Mouse (Mus musculus) neural tube, embryonic 12.5 days (tissue): ENCODE data around the gene Srsf6. TPM values are rescaled to one million over a fixed set of nuclear protein-coding genes. Genes with fewer than 3 reads are reported as not detected.

Experiments used
- ATAC-seq: fragments of 200-750 bp; cut with Nextera tagmentation; 2 replicates; pipeline ENCODE4 v1.8.0; 2017; ENCODE audit warnings: low read depth, mild to moderate bottlenecking, moderate TSS enrichment, moderate library complexity; ENCODE audit not compliant: low FRiP score
- H3K27ac ChIP-seq: fragments of 300-500 bp; sonication (generic); 2 replicates; pipeline ENCODE4 v1.5.1; 2016
- H3K27me3 ChIP-seq: fragments of 300-500 bp; sonication (generic); replicated peaks from 2 replicates; pipeline ENCODE4 v1.6.1; 2016; ENCODE audit warnings: mild to moderate bottlenecking
- H3K36me3 ChIP-seq: fragments of 300-500 bp; sonication (generic); 2 replicates; pipeline ENCODE4 v1.6.1; 2016; ENCODE audit warnings: mild to moderate bottlenecking
- H3K4me1 ChIP-seq: fragments of 300-500 bp; sonication (generic); 2 replicates; pipeline ENCODE4 v1.6.1; 2016
- H3K4me2 ChIP-seq: fragments of 300-500 bp; sonication (generic); replicated peaks from 2 replicates; pipeline ENCODE4 v1.6.1; 2016; ENCODE audit warnings: mild to moderate bottlenecking
- H3K4me3 ChIP-seq: fragments of 300-500 bp; sonication (generic); 2 replicates; pipeline ENCODE4 v1.5.1; 2016
- H3K9ac ChIP-seq: fragments of 300-500 bp; sonication (generic); 2 replicates; pipeline ENCODE4 v1.6.1; 2016; ENCODE audit warnings: mild to moderate bottlenecking
- H3K9me3 ChIP-seq: fragments of 300-500 bp; sonication (generic); 2 replicates; pipeline ENCODE4 v1.6.1; 2016; ENCODE audit warnings: mild to moderate bottlenecking
- whole genome bisulfite sequencing: fragments of 180-500 bp; shearing (Covaris S2); methylation state at CpG from one replicate; pipeline ENCODE4 v1.1.7; 2016; 5-methylcytosine and 5-hydroxymethylcytosine counted together
- polyA plus RNA-seq: library from polyadenylated mRNA; unstranded; fragments of >200 nt; fragmentation: Nextera tagmentation; extraction: Ambion mirVana; gene quantifications from 2 replicates; pipeline ENCODE4 v1.2.1, GENCODE M21; 2016

The Srsf6 gene
- polyA plus RNA-seq, 1 experiment from 2014 or later: 241 TPM

DNA sequence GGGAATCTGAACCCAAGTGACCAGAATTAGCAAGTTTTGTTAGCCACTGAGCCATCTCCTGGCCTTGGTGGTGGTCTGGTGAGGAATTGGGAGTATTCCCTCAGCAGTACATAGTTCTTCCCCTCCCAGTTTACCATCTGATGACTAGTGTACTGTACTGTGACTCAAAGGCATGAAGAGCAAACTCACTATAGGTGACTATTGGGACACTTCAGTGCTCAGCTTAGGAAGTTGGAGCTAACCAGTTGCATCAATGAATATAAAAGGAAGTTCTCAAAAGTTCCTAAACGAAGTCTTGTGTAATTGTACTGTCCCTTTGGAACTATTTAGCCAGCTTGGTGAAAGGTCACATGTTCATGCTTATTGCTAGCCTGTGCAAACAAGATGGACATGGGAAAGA, 8.2 kb downstream of the Srsf6 start:
- Histone ChIP-seq H3K36me3 (peaks cover 57% of the 10 kb centered on the region), H3K27ac (no peak overlapping the region), H3K9ac (no peak overlapping the region), H3K4me1 (peaks cover 16% of the 10 kb centered on the region), H3K4me2 (no peak overlapping the region), H3K27me3 (peaks cover 17% of the 10 kb centered on the region), H3K4me3 (no peak overlapping the region), H3K9me3 (no peaks in the 10 kb centered on the region)
- ATAC-seq: no peak
- WGBS: 80% methylated on average over 1 of the region's 1 CpGs

DNA sequence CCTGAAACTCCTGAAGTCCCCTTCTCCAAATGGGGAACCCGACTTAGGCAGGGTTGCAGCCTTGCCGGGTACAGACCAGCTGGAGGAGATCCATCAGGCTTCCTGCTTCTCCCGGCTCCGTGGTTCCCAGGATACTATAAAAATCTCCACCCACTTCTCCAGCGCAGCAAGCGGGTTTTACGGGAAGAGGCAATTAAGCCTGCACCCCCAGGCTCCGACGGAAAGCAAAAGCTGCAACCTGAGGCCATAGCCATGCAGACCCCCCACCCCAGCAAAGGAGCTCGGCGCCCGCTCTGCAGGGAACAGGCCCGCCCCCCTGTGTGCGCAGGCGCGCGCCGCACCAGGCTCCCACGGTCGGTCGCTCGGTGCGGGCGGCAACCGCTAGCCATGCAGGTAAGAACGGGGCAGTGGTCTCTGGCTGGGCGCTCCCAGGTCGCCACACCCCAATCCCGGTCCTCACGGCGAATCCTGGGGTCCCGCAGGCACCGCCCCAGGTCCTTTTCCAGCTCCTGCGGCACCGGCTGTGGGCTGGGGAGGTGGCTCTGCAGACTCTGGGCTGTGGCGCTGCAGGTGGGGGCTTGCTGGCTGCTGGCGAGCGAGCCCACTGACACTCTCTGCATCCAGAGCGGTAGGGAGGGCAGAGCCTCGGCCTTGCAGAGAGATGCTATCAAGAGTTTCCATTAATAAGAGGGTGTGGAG, 12.0 kb downstream of the Srsf6 start, which contains the start of gene L3mbtl1:
Gene L3mbtl1, plus strand, starts transcription at position 325 of the 699 bp plus-strand sequence.
- peaks cover 24% of the 10 kb centered on the region for H3K36me3 ChIP-seq
- peaks cover 17% of the 10 kb centered on the region for H3K27me3 ChIP-seq
- ATAC-seq: peak; percentile 44
- WGBS: under 1% methylated on average over 40 of the region's 40 CpGs
- peak within 1 kb of the TSS; percentile 99 for H3K4me2 ChIP-seq
- peak within 1 kb of the TSS; percentile 48 for H3K4me3 ChIP-seq
- peak within 1 kb of the TSS; percentile 61 for H3K9ac ChIP-seq
- H3K4me1 ChIP-seq: peaks cover 16% of the 10 kb centered on the region
- no peaks in the 10 kb centered on the region for H3K9me3 ChIP-seq
- no peak within 1 kb of the TSS for H3K27ac ChIP-seq

DNA sequence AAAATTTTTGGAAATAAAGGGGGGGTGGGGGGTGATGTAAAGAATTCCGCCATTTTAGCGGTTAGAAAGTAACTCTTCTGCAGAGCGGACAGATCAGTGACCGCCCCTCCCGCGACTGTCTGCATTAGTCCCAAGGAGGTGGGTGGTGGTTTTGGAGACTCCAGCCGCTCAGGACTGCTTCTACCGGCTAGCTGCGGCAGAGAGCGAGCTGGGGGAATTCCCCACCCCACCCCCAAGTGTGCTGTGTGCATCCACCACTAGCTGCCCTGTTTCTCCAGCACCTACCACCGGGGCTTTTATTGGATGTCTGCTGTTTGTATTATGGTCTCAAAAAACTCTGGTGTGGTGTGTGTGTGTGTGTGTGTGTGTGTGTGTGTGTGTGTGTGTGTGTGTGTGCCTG, 12.6 kb downstream of the Srsf6 start:
- peaks cover 16% of the 10 kb centered on the region for H3K4me1 ChIP-seq
- no peaks in the 10 kb centered on the region for H3K9me3 ChIP-seq
- ATAC-seq: no peak
- H3K4me3 ChIP-seq: no peak overlapping the region; the same call in 1 of the 2 replicates
- WGBS: 8% methylated on average over 11 of the region's 11 CpGs
- no peak overlapping the region for H3K9ac ChIP-seq
- peaks cover 18% of the 10 kb centered on the region for H3K36me3 ChIP-seq
- no peak overlapping the region for H3K27ac ChIP-seq
- H3K27me3 ChIP-seq: peaks cover 17% of the 10 kb centered on the region
- H3K4me2 ChIP-seq: peak overlapping the region; percentile 99

DNA sequence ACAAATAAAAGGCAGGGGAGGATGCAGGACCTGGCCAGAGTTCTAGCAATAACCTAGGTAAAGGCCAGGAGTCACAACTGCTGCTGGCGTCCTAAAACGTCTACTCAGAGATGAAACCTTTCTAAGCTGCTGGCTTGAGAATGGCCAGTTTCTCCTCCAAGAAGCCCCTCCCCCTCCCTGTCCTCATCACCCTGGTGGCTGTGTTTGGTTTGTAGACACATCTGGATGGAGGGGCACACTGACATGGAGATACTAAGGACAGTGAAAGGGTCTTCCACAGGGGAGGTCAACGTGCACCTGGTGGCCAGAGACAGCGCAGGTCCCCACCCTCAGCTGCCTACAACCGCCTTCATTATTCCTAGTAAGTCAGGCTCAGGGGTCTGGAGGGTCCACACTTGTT, 15.6 kb downstream of the Srsf6 start:
- 86% methylated on average over 5 of the region's 5 CpGs for WGBS

DNA sequence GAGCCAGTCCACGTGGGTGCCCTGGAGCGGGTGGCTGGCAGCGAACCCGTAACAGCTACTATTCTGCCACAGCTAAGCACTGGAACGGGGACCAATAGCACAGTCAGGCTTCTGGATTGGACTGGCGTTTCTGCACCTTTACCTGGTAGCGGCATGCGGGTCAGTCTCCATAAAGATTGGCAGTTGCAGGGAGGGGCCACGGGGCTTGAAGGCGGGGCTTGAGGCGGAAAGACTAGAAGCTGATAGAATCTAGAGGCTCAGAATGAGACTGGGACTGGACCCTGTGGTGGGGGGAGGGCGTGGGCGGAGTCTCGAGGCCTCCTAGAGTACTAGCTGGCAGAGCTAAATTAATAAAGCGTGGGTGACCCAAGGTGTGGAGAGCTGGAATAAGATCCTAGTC, 16.4 kb downstream of the Srsf6 start:
- Histone ChIP-seq H3K27me3 (peaks cover 14% of the 10 kb centered on the region), H3K27ac (no peak overlapping the region), H3K9ac (no peak overlapping the region), H3K4me2 (peak overlapping the region; percentile 42), H3K4me1 (peaks cover 13% of the 10 kb centered on the region), H3K4me3 (no peak overlapping the region), H3K9me3 (no peaks in the 10 kb centered on the region), H3K36me3 (no peaks in the 10 kb centered on the region)
- ATAC-seq: peak; percentile 18; the same call in 1 of the 2 replicates
- 47% methylated on average over 15 of the region's 15 CpGs for WGBS

More for the DNA sequence above, 15.6 kb downstream of the Srsf6 start:
- H3K27me3 ChIP-seq: peaks cover 15% of the 10 kb centered on the region
- H3K4me1 ChIP-seq: peaks cover 16% of the 10 kb centered on the region
- no peak overlapping the region for H3K9ac ChIP-seq
- H3K36me3 ChIP-seq: no peaks in the 10 kb centered on the region
- no peak overlapping the region for H3K4me2 ChIP-seq
- no peak for ATAC-seq
- H3K27ac ChIP-seq: no peak overlapping the region
- H3K9me3 ChIP-seq: no peaks in the 10 kb centered on the region
- H3K4me3 ChIP-seq: no peak overlapping the region

DNA sequence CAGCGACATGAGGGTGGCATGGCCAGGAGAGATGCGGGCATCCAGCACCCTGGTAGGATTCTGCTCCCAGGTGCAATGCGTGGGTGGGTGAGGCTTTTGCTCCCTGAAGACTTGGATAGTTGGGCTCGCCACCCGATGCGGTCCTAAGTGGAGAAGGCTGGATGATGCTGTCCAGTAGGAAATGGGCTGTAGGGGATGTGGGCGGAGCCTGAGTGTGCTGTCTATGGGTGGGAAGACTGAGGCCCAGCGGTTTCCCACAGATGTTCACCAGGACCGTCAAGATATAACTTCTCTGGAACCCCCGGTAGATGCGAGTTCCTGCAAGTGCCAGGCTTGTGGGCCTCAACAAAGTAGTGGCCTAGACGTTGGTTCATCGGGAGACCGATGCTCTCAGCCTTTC, 16.9 kb downstream of the Srsf6 start:
- H3K9me3 ChIP-seq: no peaks in the 10 kb centered on the region
- H3K27ac ChIP-seq: no peak overlapping the region
- no peak overlapping the region for H3K4me3 ChIP-seq
- H3K4me2 ChIP-seq: peak overlapping the region; percentile 42
- H3K27me3 ChIP-seq: peaks cover 11% of the 10 kb centered on the region
- H3K4me1 ChIP-seq: peaks cover 8% of the 10 kb centered on the region
- H3K9ac ChIP-seq: no peak overlapping the region
- no peaks in the 10 kb centered on the region for H3K36me3 ChIP-seq
- ATAC-seq: no peak
- 63% methylated on average over 14 of the region's 14 CpGs for WGBS

DNA sequence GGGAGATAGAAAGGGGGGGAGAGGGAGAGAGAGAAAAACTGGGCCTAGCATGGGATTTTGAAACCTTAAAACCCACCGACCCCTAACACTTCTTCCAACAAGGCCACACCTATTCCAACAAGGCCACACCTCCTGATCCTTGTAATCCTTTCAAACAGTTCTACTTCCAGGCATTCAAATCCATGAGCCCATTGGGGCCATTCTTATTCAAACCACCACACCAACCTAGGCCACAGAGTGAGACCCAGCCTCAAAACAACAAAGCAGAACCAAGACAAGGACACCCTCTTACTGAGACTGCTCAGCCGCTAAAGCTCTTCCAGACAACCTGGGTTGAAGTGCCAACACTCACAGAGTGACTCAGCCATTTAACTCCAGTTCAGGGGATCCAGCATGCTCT, 19.4 kb downstream of the Srsf6 start:
- Histone ChIP-seq H3K4me3 (no peak overlapping the region), H3K27ac (no peak overlapping the region), H3K36me3 (no peaks in the 10 kb centered on the region), H3K4me1 (no peaks in the 10 kb centered on the region), H3K9me3 (no peaks in the 10 kb centered on the region), H3K27me3 (no peaks in the 10 kb centered on the region), H3K4me2 (no peak overlapping the region), H3K9ac (no peak overlapping the region)
- WGBS: 88% methylated on average over 2 of the region's 2 CpGs
- ATAC-seq: no peak

DNA sequence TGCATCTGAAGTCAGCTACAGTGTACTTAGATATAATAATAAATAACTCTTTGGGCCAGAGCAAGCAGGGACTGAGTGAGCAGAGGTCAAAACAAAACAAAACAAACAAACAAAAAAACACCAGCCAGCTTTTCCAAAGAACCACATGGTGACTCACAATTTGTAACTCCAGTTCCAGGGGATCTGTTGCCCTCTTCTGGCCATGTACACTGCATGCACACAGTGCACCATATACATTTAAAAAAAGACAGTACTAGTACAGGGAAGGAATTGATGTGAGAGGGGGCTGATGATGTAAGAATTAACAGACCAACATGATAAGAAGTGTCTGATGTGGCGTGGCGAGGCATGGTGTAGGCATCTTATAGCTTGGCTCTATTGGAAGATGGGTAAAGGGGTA, 25.5 kb downstream of the Srsf6 start:
- H3K4me3 ChIP-seq: no peak overlapping the region
- WGBS: 94% methylated on average over 2 of the region's 2 CpGs
- no peak overlapping the region for H3K4me2 ChIP-seq
- no peak overlapping the region for H3K27ac ChIP-seq
- H3K36me3 ChIP-seq: no peaks in the 10 kb centered on the region
- no peak for ATAC-seq
- no peaks in the 10 kb centered on the region for H3K9me3 ChIP-seq
- H3K9ac ChIP-seq: no peak overlapping the region
- no peaks in the 10 kb centered on the region for H3K27me3 ChIP-seq
- no peaks in the 10 kb centered on the region for H3K4me1 ChIP-seq

DNA sequence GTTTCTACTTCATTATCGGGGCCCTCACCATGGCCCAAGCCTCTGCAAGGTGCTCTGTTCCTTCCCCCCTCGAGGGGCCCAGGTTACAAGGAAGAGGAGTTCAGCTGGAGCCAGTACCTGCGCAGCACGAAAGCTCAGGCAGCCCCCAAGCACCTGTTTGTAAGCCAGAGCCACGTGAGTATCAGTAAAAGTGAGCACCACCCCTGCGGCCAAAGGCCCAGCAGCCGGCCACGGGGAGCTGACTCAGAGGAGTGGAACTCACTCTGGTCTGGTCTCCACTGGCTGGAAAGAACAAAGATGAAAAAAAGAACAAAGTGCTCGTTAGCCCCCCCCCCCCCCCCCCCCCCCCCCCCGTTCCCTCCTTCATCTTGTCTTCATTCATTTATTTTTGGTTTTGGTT, 30.0 kb downstream of the Srsf6 start:
- no peaks in the 10 kb centered on the region for H3K4me1 ChIP-seq
- H3K27me3 ChIP-seq: no peaks in the 10 kb centered on the region
- H3K9ac ChIP-seq: no peak overlapping the region
- no peaks in the 10 kb centered on the region for H3K36me3 ChIP-seq
- WGBS: 72% methylated on average over 8 of the region's 10 CpGs
- H3K4me3 ChIP-seq: no peak overlapping the region
- H3K9me3 ChIP-seq: no peaks in the 10 kb centered on the region
- no peak for ATAC-seq
- no peak overlapping the region for H3K27ac ChIP-seq
- no peak overlapping the region for H3K4me2 ChIP-seq

DNA sequence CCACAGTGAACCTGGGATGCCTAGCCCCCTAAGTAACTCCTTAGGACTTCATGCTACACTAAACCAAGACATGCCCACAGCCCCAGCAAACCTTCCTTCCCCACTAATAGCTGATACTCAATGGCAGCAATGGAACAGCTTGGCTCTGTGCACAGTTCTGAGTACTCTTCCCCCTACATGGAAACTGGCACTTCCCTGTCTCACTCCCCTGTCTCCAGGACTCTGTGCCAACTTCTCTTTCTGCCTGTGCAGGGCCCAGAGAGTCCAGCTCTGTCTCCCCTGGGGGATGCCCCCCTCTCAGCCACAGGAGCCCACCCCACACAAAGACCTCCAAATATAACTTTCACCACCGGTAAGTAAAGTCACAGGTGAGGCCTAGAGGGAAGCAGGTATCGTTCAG, 35.4 kb downstream of the Srsf6 start:
- H3K27me3 ChIP-seq: no peaks in the 10 kb centered on the region
- WGBS: 92% methylated on average over 2 of the region's 2 CpGs
- no peak overlapping the region for H3K4me2 ChIP-seq
- ATAC-seq: no peak
- H3K4me3 ChIP-seq: no peak overlapping the region
- H3K27ac ChIP-seq: no peak overlapping the region
- H3K4me1 ChIP-seq: no peaks in the 10 kb centered on the region
- no peaks in the 10 kb centered on the region for H3K36me3 ChIP-seq
- no peaks in the 10 kb centered on the region for H3K9me3 ChIP-seq
- no peak overlapping the region for H3K9ac ChIP-seq

DNA sequence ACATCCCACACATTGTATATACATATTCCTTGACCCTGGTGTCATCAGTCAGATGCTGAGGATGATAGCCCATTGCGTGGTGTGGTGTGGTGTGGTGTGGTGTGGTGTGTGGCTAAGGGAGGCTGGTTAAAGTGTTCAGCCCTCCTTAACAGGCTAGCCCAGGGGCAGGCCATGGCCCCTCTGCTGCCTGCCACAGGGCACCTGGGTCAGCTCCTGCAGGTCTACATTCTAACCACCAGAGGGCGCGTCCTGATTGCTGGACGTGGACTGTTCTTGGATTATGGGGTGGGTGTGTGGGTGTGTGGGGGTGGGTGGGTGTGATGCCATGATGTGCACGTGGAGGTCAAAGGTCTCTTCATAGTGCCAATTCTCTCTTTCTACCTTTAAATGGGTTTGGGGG, 37.0 kb downstream of the Srsf6 start:
- Histone ChIP-seq H3K27me3 (no peaks in the 10 kb centered on the region), H3K4me2 (no peak overlapping the region), H3K4me1 (peaks cover 7% of the 10 kb centered on the region), H3K9me3 (no peaks in the 10 kb centered on the region), H3K4me3 (no peak overlapping the region), H3K36me3 (no peaks in the 10 kb centered on the region), H3K9ac (no peak overlapping the region), H3K27ac (no peak overlapping the region)
- WGBS: 13% methylated on average over 5 of the region's 5 CpGs
- 0 out of 2 replicates have a peak, but pooled peaks have one; percentile 41 for ATAC-seq

DNA sequence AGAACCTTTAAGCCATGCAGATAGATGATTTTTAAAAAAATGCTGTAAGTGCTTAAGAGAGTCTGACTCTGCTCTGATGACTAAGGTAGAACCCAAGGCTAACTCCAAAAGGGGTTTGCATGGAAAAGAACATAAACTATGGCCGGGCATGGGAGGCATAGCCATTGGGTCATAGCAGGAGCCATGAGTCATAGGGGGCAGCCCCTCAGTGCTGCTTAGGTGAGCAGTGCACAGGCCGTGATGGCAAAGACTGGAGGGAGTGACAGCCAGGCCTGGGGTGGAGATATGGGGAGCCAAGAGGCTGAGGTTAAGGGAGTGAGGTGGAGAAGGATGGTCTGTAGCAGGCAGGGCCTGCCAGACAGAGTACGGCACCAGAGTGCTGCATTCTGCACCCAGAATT, 37.8 kb downstream of the Srsf6 start:
- no peaks in the 10 kb centered on the region for H3K27me3 ChIP-seq
- peaks cover 14% of the 10 kb centered on the region for H3K4me1 ChIP-seq
- 83% methylated on average over 3 of the region's 3 CpGs for WGBS
- H3K9me3 ChIP-seq: no peaks in the 10 kb centered on the region
- H3K9ac ChIP-seq: no peak overlapping the region
- ATAC-seq: no peak
- no peak overlapping the region for H3K4me3 ChIP-seq
- no peaks in the 10 kb centered on the region for H3K36me3 ChIP-seq
- no peak overlapping the region for H3K4me2 ChIP-seq
- no peak overlapping the region for H3K27ac ChIP-seq

DNA sequence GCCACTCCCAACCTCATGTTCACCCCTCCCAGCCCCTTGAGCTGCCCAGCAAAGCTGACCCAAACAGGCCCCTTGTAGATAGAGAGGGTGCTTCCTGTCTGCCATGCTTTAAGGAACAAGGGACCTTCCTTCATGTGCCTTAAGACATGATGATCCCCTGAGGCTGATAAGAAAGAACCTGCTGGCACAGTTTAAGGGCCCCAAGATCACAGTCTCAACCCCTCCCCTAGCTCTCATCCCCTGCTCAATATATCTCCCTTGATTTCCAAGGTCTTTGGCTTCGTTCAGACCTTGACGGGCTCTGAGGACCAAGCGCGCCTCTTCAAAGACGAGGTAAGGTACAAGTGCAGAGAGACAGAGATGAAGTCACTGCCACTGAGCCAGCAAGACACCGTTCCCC, 39.6 kb downstream of the Srsf6 start:
- Histone ChIP-seq H3K4me3 (no peak overlapping the region), H3K9ac (no peak overlapping the region), H3K27ac (no peak overlapping the region), H3K4me1 (peaks cover 20% of the 10 kb centered on the region), H3K9me3 (no peaks in the 10 kb centered on the region), H3K36me3 (no peaks in the 10 kb centered on the region), H3K27me3 (no peaks in the 10 kb centered on the region), H3K4me2 (no peak overlapping the region)
- no peak for ATAC-seq
- 91% methylated on average over 6 of the region's 6 CpGs for WGBS
